ENCODE assay signal across 9 mouse cellular contexts in genomic region chr11:112785581-112785980, GRCm38 (mm10). TPM values are rescaled to one million over a fixed set of nuclear protein-coding genes. Genes with fewer than 3 reads are reported as not detected.
DNase-seq lines count a peak whose midpoint lies in the region; ATAC-seq lines count a peak whose summit lies in the region.
"Had no signal": no experiment of that assay in that cellular context is flagged by ENCODE, and none has a peak within 500 bp of the region (broad histone marks: within the 10 kb centered on the region; RNA-seq: fewer than 3 reads in every experiment).

No protein-coding gene starts in this region.

- H3K36me3 ChIP-seq in heart, embryonic 14.5 days (ENCODE audit: control insufficient read depth, insufficient read depth, low read length), result no peaks in the 10 kb centered on the region
- H3K36me3 ChIP-seq in hindbrain, embryonic 11.5 days (ENCODE audit: control insufficient read depth, insufficient read depth, low read length), result no peaks in the 10 kb centered on the region
- no peaks in the 10 kb centered on the region for H3K36me3 ChIP-seq in midbrain, embryonic 14.5 days (ENCODE audit: control insufficient read depth, insufficient read depth, low read length)

- intact Hi-C loops in heart, postnatal 25 days (cut with DNase I), result no loop called here

- no peak for ATAC-seq in heart, embryonic 14.5 days (ENCODE audit: insufficient number of reproducible peaks, insufficient read depth, low FRiP score, low read depth)
- no peak for ATAC-seq in hindbrain, embryonic 11.5 days (ENCODE audit: low FRiP score)
- ATAC-seq in midbrain, embryonic 14.5 days (ENCODE audit: low FRiP score, low TSS enrichment), result no peak
- no peak for ATAC-seq in megakaryocyte, adult 5-6 weeks (ENCODE audit: poor library complexity, severe bottlenecking)

- 17% methylated on average over 8 of the region's 8 CpGs for WGBS in heart, embryonic 14.5 days
- 11% methylated on average over 8 of the region's 8 CpGs for WGBS in hindbrain, embryonic 11.5 days
- 23% methylated on average over 8 of the region's 8 CpGs for WGBS in midbrain, embryonic 14.5 days

- peak overlapping the region; percentile 86 for H3K4me2 ChIP-seq in heart, embryonic 14.5 days (ENCODE audit: low read length)
- H3K4me2 ChIP-seq in hindbrain, embryonic 11.5 days (replicated peaks; ENCODE audit: low read depth, low read length), result peak overlapping the region; percentile 93
- H3K4me2 ChIP-seq in midbrain, embryonic 14.5 days (ENCODE audit: low read length), result peak overlapping the region; percentile 97

- H3K4me1 ChIP-seq in heart, embryonic 14.5 days (ENCODE audit: control insufficient read depth in 2 of 2, insufficient read depth in 2 of 2, low read length in 2 of 2), result peaks cover 7 to 24% of the 10 kb centered on the region in 2 experiments; a peak in 3 of 4 replicates
- peaks cover 8% of the 10 kb centered on the region for H3K4me1 ChIP-seq in hindbrain, embryonic 11.5 days (replicated peaks; ENCODE audit: control insufficient read depth, insufficient read depth, low read length)
- peaks cover 18% of the 10 kb centered on the region; the same call in 1 of the 2 replicates for H3K4me1 ChIP-seq in midbrain, embryonic 14.5 days (ENCODE audit: control insufficient read depth, insufficient read depth, low read length)

- peaks cover 66% of the 10 kb centered on the region for H3K27me3 ChIP-seq in heart, embryonic 14.5 days (ENCODE audit: control insufficient read depth, insufficient read depth, low read length)
- no peaks in the 10 kb centered on the region for H3K27me3 ChIP-seq in hindbrain, embryonic 11.5 days (ENCODE audit: control insufficient read depth, insufficient read depth, low read length)
- no peaks in the 10 kb centered on the region for H3K27me3 ChIP-seq in midbrain, embryonic 14.5 days (ENCODE audit: control insufficient read depth, insufficient read depth, low read length)

- no peak for DNase-seq in heart, postnatal 25 days (ENCODE audit: low spot score)
- DNase-seq in embryo, embryonic 10.5 days (ENCODE audit: low spot score), result peak; percentile 67
- peak; percentile 49 for DNase-seq in hindbrain, embryonic 11.5 days (ENCODE audit: low spot score)
- peak; percentile 62 for DNase-seq in midbrain, embryonic 14.5 days
- no peak for DNase-seq in ovary, adult 18-20 months (ENCODE audit: low spot score)
- DNase-seq in cerebellum, postnatal 4 days (ENCODE audit: low spot score in 2 of 2), result no peak
- DNase-seq: adrenal gland, adult 8-10 months had no signal

- H3K9ac ChIP-seq in heart, embryonic 14.5 days (ENCODE audit: low read length), result peak overlapping the region; percentile 72; the same call in 1 of the 2 replicates
- H3K9ac ChIP-seq in hindbrain, embryonic 11.5 days (ENCODE audit: low read depth, low read length), result peak overlapping the region; percentile 91
- no peak overlapping the region; the same call in 1 of the 2 replicates for H3K9ac ChIP-seq in midbrain, embryonic 14.5 days (replicated peaks; ENCODE audit: low read length)

- peak overlapping the region; percentile 17 to 58; a peak in 3 of 4 replicates for H3K4me3 ChIP-seq in heart, embryonic 14.5 days (ENCODE audit: control insufficient read depth in 1 of 2, insufficient read depth in 1 of 2, low read depth in 1 of 2, low read length in 2 of 2)
- peak overlapping the region; percentile 87 for H3K4me3 ChIP-seq in hindbrain, embryonic 11.5 days (ENCODE audit: low read depth, low read length)
- H3K4me3 ChIP-seq in midbrain, embryonic 14.5 days (replicated peaks; ENCODE audit: low read depth, low read length), result peak overlapping the region; percentile 60

- H3K27ac ChIP-seq in heart, embryonic 14.5 days (replicated peaks in 1 of 2; ENCODE audit: control insufficient read depth in 1 of 2, insufficient read depth in 1 of 2, low read depth in 2 of 2, low read length in 2 of 2), result no peak overlapping the region
- no peak overlapping the region for H3K27ac ChIP-seq in hindbrain, embryonic 11.5 days (ENCODE audit: low read depth, low read length)
- no peak overlapping the region for H3K27ac ChIP-seq in midbrain, embryonic 14.5 days (replicated peaks; ENCODE audit: low read depth, low read length)

- H3K9me3 ChIP-seq in heart, embryonic 14.5 days (ENCODE audit: control insufficient read depth, low read length), result no peaks in the 10 kb centered on the region
- H3K9me3 ChIP-seq in hindbrain, embryonic 11.5 days (ENCODE audit: control insufficient read depth, low read length), result no peaks in the 10 kb centered on the region
- no peaks in the 10 kb centered on the region for H3K9me3 ChIP-seq in midbrain, embryonic 14.5 days (ENCODE audit: control insufficient read depth, low read length)

RNA-seq across cellular contexts. Expression of gene Sox9, which starts 3.6 kb away (rescaled TPM):
- 17.7 and 20.7 TPM in 2 replicates for polyA plus RNA-seq in heart, embryonic 14.5 days (2014; fragmentation: Nextera tagmentation; extraction: Ambion mirVana)
- 1 to 10 TPM; 2.2 to 2.6 TPM for total RNA-seq in heart, postnatal 25 days (2021)
- 127 and 137 TPM in 2 replicates for polyA plus RNA-seq in hindbrain, embryonic 11.5 days (2014; fragmentation: Nextera tagmentation; extraction: Ambion mirVana)
- polyA plus RNA-seq in midbrain, embryonic 14.5 days (2014; fragmentation: Nextera tagmentation; extraction: Ambion mirVana), result 45.5 and 62.2 TPM in 2 replicates
- not detected in 2 replicates for total RNA-seq in megakaryocyte, adult 5-6 weeks (2015)
- total RNA-seq in megakaryocyte, adult 5-6 weeks (2017), result not detected in 2 replicates

Comparison
In these comparisons a context has a peak if more than half of its experiments do, and no peak if none do; other contexts are left out.
1. DNase-seq: peak in embryo, embryonic 10.5 days (single experiment), hindbrain, embryonic 11.5 days (single experiment) and midbrain, embryonic 14.5 days (single experiment); none in heart, postnatal 25 days (single experiment), ovary, adult 18-20 months (single experiment) and cerebellum, postnatal 4 days (0 of 2).
2. Peak in every context shown above with its lines, with median percentiles within 50 percentile points of each other: H3K4me2 ChIP-seq and H3K4me3 ChIP-seq.